Mouse (Mus musculus): ENCODE measurements around the gene Orai1. TPM values are rescaled to one million over a fixed set of nuclear protein-coding genes. Genes with fewer than 3 reads are reported as not detected.

Gene Orai1
- polyA plus RNA-seq, 1 experiment from 2014 or later, result 9.6 TPM

- no peak for ATAC-seq (replicated peaks; ENCODE audit: insufficient number of reproducible peaks, low FRiP score, low TSS enrichment, low read depth)
- no peak for DNase-seq (ENCODE audit: low spot score)
- Histone ChIP-seq H3K27me3 (ENCODE audit: control insufficient read depth, insufficient read depth, low read length) (no peaks in the 10 kb centered on the region), H3K9me3 (replicated peaks; ENCODE audit: control insufficient read depth, low read length) (no peaks in the 10 kb centered on the region), H3K4me2 (ENCODE audit: low read depth, low read length) (no peak overlapping the region), H3K4me1 (ENCODE audit: control insufficient read depth, insufficient read depth, low read length) (no peaks in the 10 kb centered on the region), H3K36me3 (replicated peaks; ENCODE audit: control insufficient read depth, insufficient read depth, low read depth, low read length) (no peaks in the 10 kb centered on the region), H3K9ac (replicated peaks; ENCODE audit: low read length) (no peak overlapping the region), H3K4me3 (ENCODE audit: low read depth, low read length) (no peak overlapping the region), H3K27ac (replicated peaks; ENCODE audit: low read depth, low read length) (no peak overlapping the region)
- 80% methylated on average over 4 of the region's 4 CpGs for WGBS
Observed at GRCm38 (mm10) chr5:123017504-123017903, 2.6 kb downstream of the Orai1 start.

GRCm38 (mm10) chr5:123019336-123020016 is 4.6 kb downstream of the Orai1 start:
- ATAC-seq (replicated peaks; ENCODE audit: insufficient number of reproducible peaks, low FRiP score, low TSS enrichment, low read depth) (no peak), DNase-seq (ENCODE audit: low spot score) (no peak)
- WGBS, result 61% methylated on average over 10 of the region's 10 CpGs
- Histone ChIP-seq H3K36me3 (replicated peaks; ENCODE audit: control insufficient read depth, insufficient read depth, low read depth, low read length) (no peaks in the 10 kb centered on the region), H3K9ac (replicated peaks; ENCODE audit: low read length) (no peak overlapping the region), H3K4me1 (ENCODE audit: control insufficient read depth, insufficient read depth, low read length) (no peaks in the 10 kb centered on the region), H3K27ac (replicated peaks; ENCODE audit: low read depth, low read length) (no peak overlapping the region), H3K27me3 (ENCODE audit: control insufficient read depth, insufficient read depth, low read length) (no peaks in the 10 kb centered on the region), H3K4me3 (ENCODE audit: low read depth, low read length) (no peak overlapping the region), H3K9me3 (replicated peaks; ENCODE audit: control insufficient read depth, low read length) (no peaks in the 10 kb centered on the region), H3K4me2 (ENCODE audit: low read depth, low read length) (no peak overlapping the region)

DNA sequence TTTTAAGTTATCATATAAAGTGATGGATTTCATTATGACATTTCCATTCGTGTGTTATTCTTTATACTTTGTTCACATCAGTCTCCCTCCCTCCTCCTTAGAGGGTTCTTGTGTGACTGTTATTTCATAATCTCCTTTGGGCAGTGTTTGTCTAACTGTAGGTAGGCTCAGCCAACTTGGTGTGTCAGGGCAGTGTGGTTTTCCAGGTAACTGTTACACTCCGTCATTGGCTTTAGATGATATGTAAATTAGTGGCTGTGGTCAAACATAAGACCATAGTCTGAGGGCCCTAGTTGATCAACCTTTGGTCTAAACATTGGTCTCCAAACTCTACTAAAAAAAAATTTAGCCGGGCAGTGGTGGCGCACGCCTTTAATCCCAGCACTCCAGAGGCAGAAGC is 5.6 kb downstream of the Orai1 start:
- H3K27me3 ChIP-seq (ENCODE audit: control insufficient read depth, insufficient read depth, low read length), result no peaks in the 10 kb centered on the region
- H3K9ac ChIP-seq (replicated peaks; ENCODE audit: low read length), result no peak overlapping the region
- H3K4me2 ChIP-seq (ENCODE audit: low read depth, low read length), result no peak overlapping the region
- H3K4me1 ChIP-seq (ENCODE audit: control insufficient read depth, insufficient read depth, low read length), result no peaks in the 10 kb centered on the region
- H3K4me3 ChIP-seq (ENCODE audit: low read depth, low read length), result no peak overlapping the region
- DNase-seq (ENCODE audit: low spot score) (no peak), ATAC-seq (replicated peaks; ENCODE audit: insufficient number of reproducible peaks, low FRiP score, low TSS enrichment, low read depth) (no peak)
- H3K9me3 ChIP-seq (replicated peaks; ENCODE audit: control insufficient read depth, low read length), result no peaks in the 10 kb centered on the region
- H3K36me3 ChIP-seq (replicated peaks; ENCODE audit: control insufficient read depth, insufficient read depth, low read depth, low read length), result no peaks in the 10 kb centered on the region
- no peak overlapping the region for H3K27ac ChIP-seq (replicated peaks; ENCODE audit: low read depth, low read length)
- WGBS, result 91% methylated on average over 5 of the region's 5 CpGs

DNA sequence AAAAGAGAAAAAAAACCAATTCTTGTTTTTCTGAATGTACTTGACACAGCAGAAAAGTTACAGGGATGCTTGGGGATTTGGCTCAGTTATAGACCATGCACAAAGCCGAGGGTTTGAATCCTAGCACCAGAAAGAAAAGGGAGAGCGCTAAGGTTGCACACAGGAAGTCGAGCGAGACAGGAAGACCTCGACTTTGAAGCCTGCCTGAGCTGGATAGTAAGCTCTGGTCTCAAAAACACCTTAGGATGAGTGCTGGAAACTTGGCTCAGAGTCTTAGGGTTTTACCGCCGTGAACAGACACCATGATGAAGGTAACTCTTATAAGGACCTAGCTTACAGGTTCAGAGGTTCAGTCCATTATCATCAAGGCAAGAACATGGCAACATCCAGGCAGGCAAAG is 6.6 kb downstream of the Orai1 start:
- Histone ChIP-seq H3K27ac (replicated peaks; ENCODE audit: low read depth, low read length) (no peak overlapping the region), H3K9me3 (replicated peaks; ENCODE audit: control insufficient read depth, low read length) (no peaks in the 10 kb centered on the region), H3K4me2 (ENCODE audit: low read depth, low read length) (no peak overlapping the region), H3K4me1 (ENCODE audit: control insufficient read depth, insufficient read depth, low read length) (no peaks in the 10 kb centered on the region), H3K9ac (replicated peaks; ENCODE audit: low read length) (no peak overlapping the region), H3K36me3 (replicated peaks; ENCODE audit: control insufficient read depth, insufficient read depth, low read depth, low read length) (no peaks in the 10 kb centered on the region), H3K4me3 (ENCODE audit: low read depth, low read length) (no peak overlapping the region), H3K27me3 (ENCODE audit: control insufficient read depth, insufficient read depth, low read length) (no peaks in the 10 kb centered on the region)
- ATAC-seq (replicated peaks; ENCODE audit: insufficient number of reproducible peaks, low FRiP score, low TSS enrichment, low read depth) (no peak), DNase-seq (ENCODE audit: low spot score) (no peak)
- 86% methylated on average over 7 of the region's 7 CpGs for WGBS

- 91% methylated on average over 6 of the region's 6 CpGs for WGBS
Observed at GRCm38 (mm10) chr5:123023049-123023448, 8.2 kb downstream of the Orai1 start.

GRCm38 (mm10) chr5:123024312-123024711 is 9.4 kb downstream of the Orai1 start:
- ATAC-seq (replicated peaks; ENCODE audit: insufficient number of reproducible peaks, low FRiP score, low TSS enrichment, low read depth) (no peak), DNase-seq (ENCODE audit: low spot score) (no peak)
- Histone ChIP-seq H3K4me1 (ENCODE audit: control insufficient read depth, insufficient read depth, low read length) (no peaks in the 10 kb centered on the region), H3K9me3 (replicated peaks; ENCODE audit: control insufficient read depth, low read length) (no peaks in the 10 kb centered on the region), H3K27me3 (ENCODE audit: control insufficient read depth, insufficient read depth, low read length) (no peaks in the 10 kb centered on the region), H3K4me3 (ENCODE audit: low read depth, low read length) (no peak overlapping the region), H3K36me3 (replicated peaks; ENCODE audit: control insufficient read depth, insufficient read depth, low read depth, low read length) (no peaks in the 10 kb centered on the region), H3K4me2 (ENCODE audit: low read depth, low read length) (no peak overlapping the region), H3K9ac (replicated peaks; ENCODE audit: low read length) (no peak overlapping the region), H3K27ac (replicated peaks; ENCODE audit: low read depth, low read length) (no peak overlapping the region)
- WGBS, result 93% methylated on average over 6 of the region's 6 CpGs

More at GRCm38 (mm10) chr5:123023049-123023448, 8.2 kb downstream of the Orai1 start:
- Histone ChIP-seq H3K27me3 (ENCODE audit: control insufficient read depth, insufficient read depth, low read length) (no peaks in the 10 kb centered on the region), H3K27ac (replicated peaks; ENCODE audit: low read depth, low read length) (no peak overlapping the region), H3K36me3 (replicated peaks; ENCODE audit: control insufficient read depth, insufficient read depth, low read depth, low read length) (no peaks in the 10 kb centered on the region), H3K4me1 (ENCODE audit: control insufficient read depth, insufficient read depth, low read length) (no peaks in the 10 kb centered on the region), H3K9ac (replicated peaks; ENCODE audit: low read length) (no peak overlapping the region), H3K4me2 (ENCODE audit: low read depth, low read length) (no peak overlapping the region), H3K9me3 (replicated peaks; ENCODE audit: control insufficient read depth, low read length) (no peaks in the 10 kb centered on the region), H3K4me3 (ENCODE audit: low read depth, low read length) (no peak overlapping the region)
- no peak for DNase-seq (ENCODE audit: low spot score)
- ATAC-seq (replicated peaks; ENCODE audit: insufficient number of reproducible peaks, low FRiP score, low TSS enrichment, low read depth), result no peak

DNA sequence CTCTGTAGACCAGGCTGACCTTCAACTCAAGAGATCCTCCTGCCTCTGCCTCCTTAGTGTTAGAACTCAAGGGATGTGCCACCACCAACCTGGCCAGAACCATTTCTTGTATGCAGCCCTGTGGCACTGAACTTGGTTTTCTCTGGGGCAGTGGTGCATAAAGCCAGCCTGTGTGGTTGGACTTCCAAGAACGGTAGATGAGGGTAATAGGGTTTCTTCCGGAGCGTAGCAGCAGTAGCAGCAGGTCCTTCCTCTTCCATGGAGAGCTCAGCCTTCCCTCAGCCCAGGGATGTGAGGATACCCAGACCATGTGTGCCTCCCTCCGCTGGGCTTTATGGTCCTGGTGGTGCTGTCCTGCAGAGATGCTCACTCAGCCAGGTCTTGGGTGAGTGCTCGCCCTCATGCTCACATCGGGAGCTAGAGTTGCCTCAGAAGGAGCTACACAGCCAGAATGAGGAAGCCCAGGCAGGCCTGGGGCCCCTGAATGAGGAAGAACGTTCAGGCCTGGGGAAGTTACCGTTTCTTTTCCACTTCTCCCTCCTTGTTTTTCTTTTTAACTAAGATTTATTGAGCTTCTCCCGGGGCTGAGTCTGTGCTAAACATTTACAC is 10.2 kb downstream of the Orai1 start:
- ATAC-seq (replicated peaks; ENCODE audit: insufficient number of reproducible peaks, low FRiP score, low TSS enrichment, low read depth), result no peak
- no peak for DNase-seq (ENCODE audit: low spot score)
- Histone ChIP-seq H3K9ac (replicated peaks; ENCODE audit: low read length) (no peak overlapping the region), H3K27ac (replicated peaks; ENCODE audit: low read depth, low read length) (no peak overlapping the region), H3K4me3 (ENCODE audit: low read depth, low read length) (no peak overlapping the region), H3K9me3 (replicated peaks; ENCODE audit: control insufficient read depth, low read length) (no peaks in the 10 kb centered on the region), H3K27me3 (ENCODE audit: control insufficient read depth, insufficient read depth, low read length) (no peaks in the 10 kb centered on the region), H3K4me2 (ENCODE audit: low read depth, low read length) (no peak overlapping the region), H3K4me1 (ENCODE audit: control insufficient read depth, insufficient read depth, low read length) (no peaks in the 10 kb centered on the region), H3K36me3 (replicated peaks; ENCODE audit: control insufficient read depth, insufficient read depth, low read depth, low read length) (no peaks in the 10 kb centered on the region)
- 89% methylated on average over 9 of the region's 9 CpGs for WGBS

- H3K27me3 ChIP-seq (ENCODE audit: control insufficient read depth, insufficient read depth, low read length), result no peaks in the 10 kb centered on the region
- no peaks in the 10 kb centered on the region for H3K4me1 ChIP-seq (ENCODE audit: control insufficient read depth, insufficient read depth, low read length)
- no peaks in the 10 kb centered on the region for H3K9me3 ChIP-seq (replicated peaks; ENCODE audit: control insufficient read depth, low read length)
- DNase-seq (ENCODE audit: low spot score), result no peak
- H3K9ac ChIP-seq (replicated peaks; ENCODE audit: low read length), result no peak overlapping the region
- 48% methylated on average over 6 of the region's 6 CpGs for WGBS
- no peak for ATAC-seq (replicated peaks; ENCODE audit: insufficient number of reproducible peaks, low FRiP score, low TSS enrichment, low read depth)
- H3K4me2 ChIP-seq (ENCODE audit: low read depth, low read length), result no peak overlapping the region
- no peaks in the 10 kb centered on the region for H3K36me3 ChIP-seq (replicated peaks; ENCODE audit: control insufficient read depth, insufficient read depth, low read depth, low read length)
- no peak overlapping the region for H3K4me3 ChIP-seq (ENCODE audit: low read depth, low read length)
- no peak overlapping the region for H3K27ac ChIP-seq (replicated peaks; ENCODE audit: low read depth, low read length)
Observed at GRCm38 (mm10) chr5:123026414-123026813, 11.5 kb downstream of the Orai1 start.
